In genomic region chr8:84148531-84148850, GRCm38 (mm10) we compare ENCODE assay signal across 8 mouse cellular contexts. TPM values are rescaled to one million over a fixed set of nuclear protein-coding genes. Genes with fewer than 3 reads are reported as not detected.
A peak's percentile ranks its signal among the peaks of the same experiment; 100 is the strongest.
DNase-seq lines count a peak whose midpoint lies in the region; ATAC-seq and TF ChIP-seq lines count a peak whose summit lies in the region.

No protein-coding gene starts in this region.

- H3K27ac ChIP-seq in liver, embryonic 11.5 days (ENCODE audit: low read depth, low read length): no peak overlapping the region
- no peak overlapping the region for H3K27ac ChIP-seq in heart, postnatal 0 days (ENCODE audit: low read depth)
- H3K27ac ChIP-seq in liver, embryonic 12.5 days: no peak overlapping the region
- H3K27ac ChIP-seq in stomach, embryonic 16.5 days (ENCODE audit: low read length): no peak overlapping the region

- peaks cover 8% of the 10 kb centered on the region for H3K4me1 ChIP-seq in liver, embryonic 11.5 days (replicated peaks; ENCODE audit: control insufficient read depth, insufficient read depth, low read length)
- H3K4me1 ChIP-seq in heart, postnatal 0 days (ENCODE audit: control insufficient read depth, insufficient read depth): peaks cover 17% of the 10 kb centered on the region
- peaks cover 19% of the 10 kb centered on the region for H3K4me1 ChIP-seq in liver, embryonic 12.5 days
- H3K4me1 ChIP-seq in stomach, embryonic 16.5 days (ENCODE audit: control insufficient read depth, insufficient read depth, low read length): peaks cover 15% of the 10 kb centered on the region

- no peak overlapping the region; the same call in 1 of the 2 replicates for H3K4me3 ChIP-seq in liver, embryonic 11.5 days (ENCODE audit: low read depth, low read length)
- H3K4me3 ChIP-seq in heart, postnatal 0 days (ENCODE audit: low read depth, low read length): no peak overlapping the region
- no peak overlapping the region for H3K4me3 ChIP-seq in liver, embryonic 12.5 days
- H3K4me3 ChIP-seq in stomach, embryonic 16.5 days (replicated peaks; ENCODE audit: low read length): peak overlapping the region; percentile 70

- WGBS in liver, embryonic 11.5 days: 91% methylated on average over 5 of the region's 5 CpGs
- 38% methylated on average over 5 of the region's 5 CpGs for WGBS in heart, postnatal 0 days
- WGBS in liver, embryonic 12.5 days (ENCODE audit: insufficient replicate concordance): 94% methylated on average over 5 of the region's 5 CpGs
- WGBS in stomach, embryonic 16.5 days: 83% methylated on average over 5 of the region's 5 CpGs

- peak overlapping the region; percentile 93 for H3K4me2 ChIP-seq in liver, embryonic 11.5 days
- H3K4me2 ChIP-seq in heart, postnatal 0 days (ENCODE audit: low read depth, low read length): peak overlapping the region; percentile 94; the same call in 1 of the 2 replicates
- H3K4me2 ChIP-seq in liver, embryonic 12.5 days: peak overlapping the region; percentile 88
- H3K4me2 ChIP-seq in stomach, embryonic 16.5 days (ENCODE audit: low read depth, low read length): peak overlapping the region; percentile 64

- no peaks in the 10 kb centered on the region for H3K27me3 ChIP-seq in liver, embryonic 11.5 days (replicated peaks; ENCODE audit: control insufficient read depth, insufficient read depth, low read length)
- no peaks in the 10 kb centered on the region for H3K27me3 ChIP-seq in heart, postnatal 0 days (ENCODE audit: control insufficient read depth, insufficient read depth, low read length)
- no peaks in the 10 kb centered on the region for H3K27me3 ChIP-seq in liver, embryonic 12.5 days (replicated peaks)
- no peaks in the 10 kb centered on the region for H3K27me3 ChIP-seq in stomach, embryonic 16.5 days (ENCODE audit: control insufficient read depth, insufficient read depth, low read length)

- DNase-seq in liver, embryonic 11.5 days (ENCODE audit: low spot score): no peak
- DNase-seq in liver: no peak
- DNase-seq in heart, postnatal 0 days (ENCODE audit: low spot score): no peak
- DNase-seq in thymus, postnatal 4 days: no peak
- DNase-seq in urinary bladder, postnatal 14 days (ENCODE audit: low spot score): no peak
- no peak for DNase-seq in layer of hippocampus, adult 9-11 months

- no peak for TF ChIP-seq EP300 in heart, postnatal 0 days (IDR thresholded peaks at IDR 0.05; ENCODE audit: low read depth)

- H3K9ac ChIP-seq in liver, embryonic 11.5 days (ENCODE audit: low read depth, low read length): no peak overlapping the region; the same call in 1 of the 2 replicates
- no peak overlapping the region for H3K9ac ChIP-seq in heart, postnatal 0 days (replicated peaks; ENCODE audit: low read depth, low read length)
- no peak overlapping the region for H3K9ac ChIP-seq in liver, embryonic 12.5 days
- peak overlapping the region; percentile 85 for H3K9ac ChIP-seq in stomach, embryonic 16.5 days (ENCODE audit: low read length)

- H3K9me3 ChIP-seq in liver, embryonic 11.5 days (ENCODE audit: control insufficient read depth, low read length): no peaks in the 10 kb centered on the region
- H3K9me3 ChIP-seq in heart, postnatal 0 days (replicated peaks; ENCODE audit: control insufficient read depth, low read length): no peaks in the 10 kb centered on the region
- H3K9me3 ChIP-seq in liver, embryonic 12.5 days (replicated peaks): no peaks in the 10 kb centered on the region
- H3K9me3 ChIP-seq in stomach, embryonic 16.5 days (replicated peaks; ENCODE audit: control insufficient read depth, low read length): no peaks in the 10 kb centered on the region

- no peak for TF ChIP-seq CTCF in heart, postnatal 0 days (IDR thresholded peaks at IDR 0.05; ENCODE audit: low read depth)

- peaks cover under 1% of the 10 kb centered on the region; the same call in 1 of the 2 replicates for H3K36me3 ChIP-seq in liver, embryonic 11.5 days (ENCODE audit: control insufficient read depth, insufficient read depth, low read length)
- peaks cover 6% of the 10 kb centered on the region for H3K36me3 ChIP-seq in heart, postnatal 0 days (replicated peaks; ENCODE audit: control insufficient read depth, insufficient read depth, low read length)
- peaks cover 13% of the 10 kb centered on the region for H3K36me3 ChIP-seq in liver, embryonic 12.5 days
- peaks cover 7% of the 10 kb centered on the region; the same call in 1 of the 2 replicates for H3K36me3 ChIP-seq in stomach, embryonic 16.5 days (ENCODE audit: control insufficient read depth, insufficient read depth, low read length)

- 0 out of 2 replicates have a peak, but pooled peaks have one; percentile 3 for ATAC-seq in liver, embryonic 11.5 days (replicated peaks; ENCODE audit: low FRiP score)
- no peak for ATAC-seq in heart, postnatal 0 days (ENCODE audit: insufficient read depth, low read depth)
- no peak for ATAC-seq in liver, embryonic 12.5 days
- no peak for ATAC-seq in stomach, embryonic 16.5 days (ENCODE audit: insufficient read depth, low FRiP score)

RNA-seq across cellular contexts. Expression of gene 4930432K21Rik, which starts 0.7 kb away (rescaled TPM):
- polyA plus RNA-seq in liver, embryonic 11.5 days (2014; fragmentation: Nextera tagmentation; extraction: Ambion mirVana): 0.36 and 0.47 TPM in 2 replicates
- 0.43 TPM in 1 of 2 replicates, not detected in the other for total RNA-seq in heart, postnatal 0 days (2014; rRNA removed; ENCODE audit: low replicate concordance)
- polyA plus RNA-seq in heart, postnatal 0 days (2015; fragmentation: Nextera tagmentation; extraction: Ambion mirVana): 0.34 and 0.48 TPM in 2 replicates
- 0.28 and 0.58 TPM in 2 replicates for polyA plus RNA-seq in liver, embryonic 12.5 days (2016; fragmentation: Nextera tagmentation; extraction: Ambion mirVana)
- 1.0 and 1.1 TPM in 2 replicates for polyA plus RNA-seq in stomach, embryonic 16.5 days (2015; fragmentation: Nextera tagmentation; extraction: Ambion mirVana)

RNA-seq across cellular contexts. Expression of gene Cc2d1a, which starts 0.8 kb away (rescaled TPM):
- polyA plus RNA-seq in liver, embryonic 11.5 days (2014; fragmentation: Nextera tagmentation; extraction: Ambion mirVana): 13.7 and 14.1 TPM in 2 replicates
- 13.1 and 17.1 TPM in 2 replicates for total RNA-seq in heart, postnatal 0 days (2014; rRNA removed; ENCODE audit: low replicate concordance)
- polyA plus RNA-seq in heart, postnatal 0 days (2015; fragmentation: Nextera tagmentation; extraction: Ambion mirVana): 8.4 and 10.2 TPM in 2 replicates
- 8.2 and 9.6 TPM in 2 replicates for polyA plus RNA-seq in liver, embryonic 12.5 days (2016; fragmentation: Nextera tagmentation; extraction: Ambion mirVana)
- 25.5 and 25.7 TPM in 2 replicates for polyA plus RNA-seq in stomach, embryonic 16.5 days (2015; fragmentation: Nextera tagmentation; extraction: Ambion mirVana)

RNA-seq across cellular contexts. Expression of gene Podnl1, which starts 22.7 kb away (rescaled TPM):
- polyA plus RNA-seq in liver, embryonic 11.5 days (2014; fragmentation: Nextera tagmentation; extraction: Ambion mirVana): 0.12 and 0.26 TPM in 2 replicates
- not detected in 2 replicates for total RNA-seq in heart, postnatal 0 days (2014; rRNA removed; ENCODE audit: low replicate concordance)
- polyA plus RNA-seq in heart, postnatal 0 days (2015; fragmentation: Nextera tagmentation; extraction: Ambion mirVana): 0.04 TPM in 2 replicates
- polyA plus RNA-seq in liver, embryonic 12.5 days (2016; fragmentation: Nextera tagmentation; extraction: Ambion mirVana): 0.08 and 0.13 TPM in 2 replicates
- 0.25 and 0.26 TPM in 2 replicates for polyA plus RNA-seq in stomach, embryonic 16.5 days (2015; fragmentation: Nextera tagmentation; extraction: Ambion mirVana)

RNA-seq across cellular contexts. Expression of gene Nanos3, which starts 36.5 kb away (rescaled TPM):
- 1.2 and 1.8 TPM in 2 replicates for polyA plus RNA-seq in liver, embryonic 11.5 days (2014; fragmentation: Nextera tagmentation; extraction: Ambion mirVana)
- 1.4 TPM in 1 of 2 replicates, not detected in the other for total RNA-seq in heart, postnatal 0 days (2014; rRNA removed; ENCODE audit: low replicate concordance)
- polyA plus RNA-seq in heart, postnatal 0 days (2015; fragmentation: Nextera tagmentation; extraction: Ambion mirVana): 4.6 and 6.0 TPM in 2 replicates
- 0.61 and 1.3 TPM in 2 replicates for polyA plus RNA-seq in liver, embryonic 12.5 days (2016; fragmentation: Nextera tagmentation; extraction: Ambion mirVana)
- 1.3 TPM in 1 of 2 replicates, not detected in the other for polyA plus RNA-seq in stomach, embryonic 16.5 days (2015; fragmentation: Nextera tagmentation; extraction: Ambion mirVana)

RNA-seq across cellular contexts. Expression of gene Dcaf15, which starts 43.9 kb away (rescaled TPM):
- 5.9 and 10.0 TPM in 2 replicates for polyA plus RNA-seq in liver, embryonic 11.5 days (2014; fragmentation: Nextera tagmentation; extraction: Ambion mirVana)
- total RNA-seq in heart, postnatal 0 days (2014; rRNA removed; ENCODE audit: low replicate concordance): 16.1 and 29.3 TPM in 2 replicates
- polyA plus RNA-seq in heart, postnatal 0 days (2015; fragmentation: Nextera tagmentation; extraction: Ambion mirVana): 2.9 and 3.3 TPM in 2 replicates
- 5.9 and 6.4 TPM in 2 replicates for polyA plus RNA-seq in liver, embryonic 12.5 days (2016; fragmentation: Nextera tagmentation; extraction: Ambion mirVana)
- 6.4 and 7.5 TPM in 2 replicates for polyA plus RNA-seq in stomach, embryonic 16.5 days (2015; fragmentation: Nextera tagmentation; extraction: Ambion mirVana)
